Comparison of ENCODE assay signal across 9 mouse cellular contexts in genomic region chr5:122951056-122951912, GRCm38 (mm10). TPM values are rescaled to one million over a fixed set of nuclear protein-coding genes. Genes with fewer than 3 reads are reported as not detected.
DNase-seq lines count a peak whose midpoint lies in the region; ATAC-seq and TF ChIP-seq lines count a peak whose summit lies in the region.
"Had no signal": no experiment of that assay in that cellular context is flagged by ENCODE, and none has a peak within 500 bp of the region (broad histone marks: within the 10 kb centered on the region; RNA-seq: fewer than 3 reads in every experiment).

No protein-coding gene starts in this region.

- H3K9ac ChIP-seq in forebrain, embryonic 11.5 days (ENCODE audit: low read length) = peak overlapping the region; percentile 60
- peak overlapping the region; percentile 71 for H3K9ac ChIP-seq in neural tube, embryonic 13.5 days

- ATAC-seq in forebrain, embryonic 11.5 days (replicated peaks; ENCODE audit: low FRiP score) = peak; percentile 55
- ATAC-seq in neural tube, embryonic 13.5 days (ENCODE audit: low read depth) = peak; percentile 52
- ATAC-seq: Patski had no signal

- peaks cover 22% of the 10 kb centered on the region for H3K27me3 ChIP-seq in forebrain, embryonic 11.5 days (ENCODE audit: control insufficient read depth, insufficient read depth, low read length)
- peaks cover 37% of the 10 kb centered on the region for H3K27me3 ChIP-seq in neural tube, embryonic 13.5 days
- H3K27me3 ChIP-seq: Patski had no signal

- H3K36me3 ChIP-seq in forebrain, embryonic 11.5 days (ENCODE audit: control insufficient read depth, insufficient read depth, low read length) = no peaks in the 10 kb centered on the region
- no peaks in the 10 kb centered on the region for H3K36me3 ChIP-seq in neural tube, embryonic 13.5 days

- no peak overlapping the region for H3K27ac ChIP-seq in forebrain, embryonic 11.5 days (ENCODE audit: low read depth, low read length)
- H3K27ac ChIP-seq in neural tube, embryonic 13.5 days (replicated peaks) = 0 out of 2 replicates have a peak overlapping the region, but pooled peaks have one; percentile 23

- H3K4me1 ChIP-seq in forebrain, embryonic 11.5 days (replicated peaks; ENCODE audit: control insufficient read depth, insufficient read depth, low read length) = peaks cover 23% of the 10 kb centered on the region
- H3K4me1 ChIP-seq in lung, adult 2 months (ENCODE audit: control insufficient read depth, insufficient read depth, low read length) = peaks cover 6% of the 10 kb centered on the region; the same call in 1 of the 2 replicates
- H3K4me1 ChIP-seq in neural tube, embryonic 13.5 days (replicated peaks) = peaks cover 34% of the 10 kb centered on the region

- H3K9me3 ChIP-seq in forebrain, embryonic 11.5 days (ENCODE audit: control insufficient read depth, low read length) = no peaks in the 10 kb centered on the region
- H3K9me3 ChIP-seq in neural tube, embryonic 13.5 days = no peaks in the 10 kb centered on the region

- no peak for TF ChIP-seq CTCF in lung, adult 2 months (IDR thresholded peaks at IDR 0.05; ENCODE audit: insufficient read depth, low read length)

- 2% methylated on average over 30 of the region's 30 CpGs for WGBS in forebrain, embryonic 11.5 days
- 3% methylated on average over 30 of the region's 30 CpGs for WGBS in lung, adult 2 months
- 7% methylated on average over 30 of the region's 30 CpGs for WGBS in neural tube, embryonic 13.5 days

- DNase-seq in CD8-positive naive resting alpha-beta T cell, adult 2 months (ENCODE audit: low read depth in 2 of 2, low spot score in 2 of 2) = peak; percentile 30 to 39
- DNase-seq in brain, embryonic 18.5 days (ENCODE audit: low read depth, low spot score) = peak; percentile 8
- peak; percentile 72 for DNase-seq in forebrain, embryonic 11.5 days (ENCODE audit: low spot score)
- DNase-seq in heart, postnatal 14 days = peak; percentile 69 to 75
- DNase-seq in kidney, postnatal 25 days = peak; percentile 86 to 94
- peak; percentile 71 for DNase-seq in lung, adult 2 months
- DNase-seq in testis, postnatal 10 days (ENCODE audit: low spot score) = peak; percentile 64

- peak overlapping the region; percentile 35 for H3K4me3 ChIP-seq in forebrain, embryonic 11.5 days (ENCODE audit: low read depth, low read length)
- peak overlapping the region; percentile 55 for H3K4me3 ChIP-seq in lung, adult 2 months (replicated peaks; ENCODE audit: extremely low read depth, low read depth, low read length)
- H3K4me3 ChIP-seq in neural tube, embryonic 13.5 days = peak overlapping the region; percentile 40

- peak overlapping the region; percentile 76 for H3K4me2 ChIP-seq in forebrain, embryonic 11.5 days (ENCODE audit: low read depth, low read length, severe bottlenecking)
- peak overlapping the region; percentile 83 for H3K4me2 ChIP-seq in neural tube, embryonic 13.5 days

- intact Hi-C loops in heart, postnatal 14 days (cut with DNase I) = no loop called here

- peak; percentile 43; the same call in 1 of the 2 replicates for TF ChIP-seq POLR2A in lung, adult 2 months (IDR thresholded peaks at IDR 0.05; ENCODE audit: borderline replicate concordance, extremely low read depth, low read depth, low read length)

RNA-seq across cellular contexts. Expression of gene Kdm2b, which starts 38.3 kb away (rescaled TPM):
- polyA plus RNA-seq in forebrain, embryonic 11.5 days (2014; fragmentation: Nextera tagmentation; extraction: Ambion mirVana) = 78.0 and 92.4 TPM in 2 replicates
- 10 to 100 TPM; 16.9 to 17.3 TPM for total RNA-seq in heart, postnatal 14 days (2021)
- polyA plus RNA-seq in lung, adult 2 months (2012; rRNA removed) = 16.6 and 20.1 TPM in 2 replicates
- 91.7 and 95.0 TPM in 2 replicates for polyA plus RNA-seq in neural tube, embryonic 13.5 days (2015; fragmentation: Nextera tagmentation; extraction: Ambion mirVana)

Comparison
In these comparisons a context has a peak if more than half of its experiments do, and no peak if none do; other contexts are left out.
1. DNase-seq: peak in every context shown above with its lines; median percentile 90 in kidney, postnatal 25 days; 72 in forebrain, embryonic 11.5 days; 72 in heart, postnatal 14 days; 71 in lung, adult 2 months; 64 in testis, postnatal 10 days; 34 in CD8-positive naive resting alpha-beta T cell, adult 2 months; 8 in brain, embryonic 18.5 days.